Mouse (Mus musculus): ENCODE results near the gene Gm595.

The Gm595 gene

DNA sequence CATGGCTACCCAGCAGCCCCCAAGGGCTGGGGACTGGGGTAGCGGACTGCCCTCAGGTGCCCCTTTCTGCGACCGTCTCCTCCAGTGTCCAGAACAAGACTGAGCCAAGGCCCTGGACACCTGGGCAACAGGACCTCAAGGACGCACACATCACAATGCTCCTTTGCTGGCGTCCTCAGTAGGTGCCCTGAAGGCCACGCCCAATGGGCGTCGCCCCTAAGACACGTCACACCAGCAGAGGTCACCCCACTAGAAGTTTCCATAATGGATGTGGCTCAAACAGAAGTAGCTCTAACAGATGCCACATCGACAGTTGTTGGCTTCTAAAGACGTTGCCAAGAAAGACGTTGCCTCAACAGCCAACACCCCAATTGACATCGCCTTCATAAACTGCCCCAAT is at the start of gene Gm595:
TSS of gene Gm595 (minus strand) at position 101 of the 400 bp plus-strand sequence.
- no peak for DNase-seq (ENCODE audit: low read depth, low spot score)

DNA sequence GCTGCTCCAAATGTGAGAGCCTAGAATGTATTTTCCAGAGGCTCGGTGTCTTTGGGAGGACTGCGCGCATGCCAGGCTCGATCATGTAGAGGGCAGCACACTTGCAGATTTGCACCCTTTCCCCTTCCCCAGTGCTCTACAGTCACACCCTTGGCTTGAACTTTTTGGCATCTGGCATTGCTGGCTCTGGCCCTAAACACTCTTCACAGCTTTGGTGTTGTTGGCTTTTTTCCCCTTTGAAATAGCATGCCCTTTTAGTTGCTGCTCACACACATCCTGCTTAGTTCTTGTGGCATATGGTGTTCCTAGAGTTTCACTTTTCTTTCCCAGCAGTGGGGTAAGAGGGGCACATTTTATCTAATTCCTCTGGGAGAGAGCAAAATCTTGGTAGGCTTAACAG is 30.9 kb upstream of the Gm595 start:
- DNase-seq (ENCODE audit: low read depth, low spot score) = no peak

DNA sequence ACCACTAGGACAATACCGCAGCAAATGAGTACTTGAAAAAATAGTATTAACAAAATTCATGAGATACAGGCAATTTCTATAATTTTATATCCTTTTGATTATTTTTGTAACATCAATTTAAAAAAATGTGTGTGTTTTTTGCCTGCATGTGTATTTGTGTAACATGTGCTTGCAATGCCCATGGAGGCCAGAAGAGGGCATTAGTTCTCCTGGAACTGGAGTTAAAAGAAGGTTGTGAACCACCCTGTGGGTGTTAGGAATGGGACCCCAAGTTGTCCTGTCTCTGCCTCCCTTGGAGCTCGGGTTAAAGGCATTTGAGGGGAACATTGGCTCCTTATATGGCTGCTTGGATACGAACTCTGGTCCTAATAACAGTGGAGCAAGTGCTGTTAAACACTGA is 26.2 kb upstream of the Gm595 start:
- no peak for DNase-seq (ENCODE audit: low read depth, low spot score)

DNA sequence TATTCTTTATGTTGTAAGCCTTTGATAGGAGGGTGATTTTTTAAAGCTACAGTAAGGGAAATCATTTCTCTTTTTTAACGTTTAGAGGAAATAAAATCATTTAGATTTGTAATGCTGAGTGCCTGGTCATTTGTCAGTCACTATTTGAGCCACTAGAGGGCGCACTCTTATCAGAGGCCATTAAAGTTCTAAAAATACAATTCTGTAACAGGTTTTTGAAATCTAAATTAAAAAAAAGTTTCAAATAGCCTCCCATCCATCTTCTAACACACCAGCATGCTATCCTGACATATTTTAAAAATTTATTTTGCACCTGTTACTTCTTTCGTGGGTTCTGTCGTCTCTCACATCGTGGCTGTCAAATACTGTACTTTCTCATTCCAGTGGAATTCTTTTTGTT is 22.0 kb upstream of the Gm595 start:
- DNase-seq (ENCODE audit: low read depth, low spot score) = peak; percentile 2

DNA sequence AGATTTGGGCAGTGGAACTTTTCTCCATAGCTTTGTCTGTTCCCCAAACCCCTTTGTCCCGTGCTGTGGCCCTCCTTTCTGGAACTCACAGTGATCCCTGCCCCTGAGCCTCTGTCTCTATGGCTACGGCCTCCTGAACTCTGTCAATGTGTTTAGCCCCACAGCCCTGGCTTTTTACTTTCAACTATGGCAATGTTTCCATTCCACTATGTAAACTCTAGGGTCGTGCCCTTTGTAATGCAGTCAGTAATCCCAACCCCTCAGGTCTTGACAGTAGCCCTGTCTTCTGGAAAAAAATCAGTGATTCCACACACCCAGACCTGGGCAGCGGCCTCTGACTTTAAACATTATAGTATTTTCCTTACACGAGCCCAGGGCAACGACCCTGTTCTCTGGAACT is 19.3 kb upstream of the Gm595 start:
- no peak for DNase-seq (ENCODE audit: low read depth, low spot score)

DNA sequence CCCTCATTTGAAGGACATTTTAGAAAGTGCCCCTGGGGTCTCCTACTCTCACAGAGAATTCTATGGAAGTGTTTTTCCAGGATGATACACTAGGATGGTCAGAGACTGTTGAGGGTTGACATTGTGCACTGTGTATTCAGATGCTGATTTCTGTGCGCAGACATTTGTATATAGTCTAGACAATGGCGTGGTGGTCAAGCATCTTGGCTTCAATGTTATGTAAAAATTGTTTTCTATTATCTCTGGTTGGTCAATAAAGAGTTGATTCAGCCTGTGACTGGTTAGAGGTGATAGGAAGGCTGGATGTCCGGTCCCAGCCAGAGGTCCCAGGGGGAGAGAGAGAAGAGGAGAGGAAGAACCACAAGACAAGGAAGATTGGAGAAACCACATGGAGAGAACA is 16.4 kb upstream of the Gm595 start:
- no peak for DNase-seq (ENCODE audit: low read depth, low spot score)

DNA sequence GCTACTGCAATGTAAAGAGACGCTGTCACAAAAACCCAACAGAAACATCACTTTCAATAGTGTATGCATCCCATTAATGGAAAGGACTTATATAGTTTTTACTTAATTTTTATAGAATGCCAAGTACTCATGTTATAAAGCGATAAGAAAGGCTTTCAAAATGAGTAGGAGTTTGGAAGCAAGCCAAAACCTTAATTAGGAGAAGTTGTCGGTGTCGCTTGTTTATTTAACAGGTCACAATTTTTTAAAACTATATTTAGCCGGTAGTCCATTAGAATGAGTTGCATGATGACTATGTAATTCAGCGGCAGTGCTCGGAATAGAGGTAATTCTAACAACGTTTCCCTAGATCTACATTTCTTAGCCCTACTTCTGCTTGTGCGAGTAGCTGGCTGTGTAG is 12.7 kb upstream of the Gm595 start:
- DNase-seq (ENCODE audit: low read depth, low spot score) = no peak

DNA sequence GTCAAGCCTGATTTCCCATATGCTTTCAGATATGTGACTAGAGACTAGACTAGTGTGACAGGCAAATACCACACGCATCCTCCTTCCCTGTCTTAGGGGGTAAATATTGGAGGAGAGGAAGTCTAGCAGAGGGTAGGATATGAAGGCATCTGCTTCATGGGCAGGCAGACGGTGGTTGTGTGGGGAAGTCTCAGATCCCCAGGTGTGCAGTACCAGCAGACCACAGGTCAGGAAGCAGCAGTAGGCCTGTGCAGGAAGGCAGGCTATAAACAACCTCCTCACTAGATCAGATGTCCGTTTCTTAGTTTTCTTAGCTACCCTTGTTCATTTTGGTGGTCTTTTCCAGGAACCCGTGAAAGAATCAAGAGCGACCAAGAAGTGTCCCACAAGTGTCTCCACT is 7.1 kb upstream of the Gm595 start:
- no peak for DNase-seq (ENCODE audit: low read depth, low spot score)
